Mouse (Mus musculus): ENCODE data around the gene Atp6v1fnb.

DNA sequence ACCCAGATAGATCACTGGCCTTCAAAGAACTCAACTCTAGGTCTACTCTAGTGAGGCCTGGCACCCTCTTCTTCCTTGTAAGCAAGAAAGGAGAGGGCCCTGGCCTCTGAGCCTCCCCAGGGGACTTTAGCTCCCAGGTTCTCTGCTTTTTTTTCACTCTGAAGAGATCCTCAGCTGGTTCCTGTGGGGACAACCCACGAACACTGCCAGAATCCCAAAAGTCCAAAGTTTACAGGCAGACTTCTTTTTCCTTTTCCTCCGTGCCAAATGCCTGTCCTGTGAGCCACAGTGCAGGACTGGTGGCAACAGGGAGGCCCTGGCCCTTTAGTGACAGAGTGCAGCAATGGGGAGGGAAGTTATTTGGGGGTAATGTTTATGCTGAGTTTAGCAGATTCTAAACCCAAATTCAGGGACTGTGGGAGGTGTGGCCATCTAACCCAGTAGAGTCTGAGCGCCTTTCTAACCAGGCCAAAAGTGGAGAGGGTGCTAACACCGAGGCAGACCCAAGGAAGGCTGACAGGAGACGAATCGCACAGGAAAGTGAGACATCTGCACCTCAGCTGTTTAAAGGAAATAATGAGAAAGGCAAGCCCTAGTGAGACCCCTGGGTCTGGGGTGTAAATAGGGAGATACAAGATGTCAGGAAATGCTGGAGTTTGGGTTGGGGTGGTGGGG lies 51.5 kb downstream of the Atp6v1fnb start:
- TF ChIP-seq GATA1 (IDR thresholded peaks at IDR 0.05; ENCODE audit: borderline replicate concordance, low read length) = no peak
- TF ChIP-seq FLI1 (IDR thresholded peaks at IDR 0.05; ENCODE audit: low read length) = no peak

Measured in megakaryocyte, embryonic 14.5 days (primary cell).